Mouse (Mus musculus): ENCODE measurements around the gene Dcun1d5.
"Not testable (repeated sequence)": the region's sequence is repeated elsewhere in the genome, so short reads cannot be mapped to it uniquely, and the experiment has no call there.

The Dcun1d5 gene

GRCm38 (mm10) chr9:7184172-7184896, at the start of gene Dcun1d5, which contains the start of gene Dync2h1:
TSS of gene Dcun1d5 (plus strand) at chr9:7184520.
TSS of gene Dync2h1 (minus strand) at chr9:7184446.
- DNase-seq, result peak; percentile 95

DNA sequence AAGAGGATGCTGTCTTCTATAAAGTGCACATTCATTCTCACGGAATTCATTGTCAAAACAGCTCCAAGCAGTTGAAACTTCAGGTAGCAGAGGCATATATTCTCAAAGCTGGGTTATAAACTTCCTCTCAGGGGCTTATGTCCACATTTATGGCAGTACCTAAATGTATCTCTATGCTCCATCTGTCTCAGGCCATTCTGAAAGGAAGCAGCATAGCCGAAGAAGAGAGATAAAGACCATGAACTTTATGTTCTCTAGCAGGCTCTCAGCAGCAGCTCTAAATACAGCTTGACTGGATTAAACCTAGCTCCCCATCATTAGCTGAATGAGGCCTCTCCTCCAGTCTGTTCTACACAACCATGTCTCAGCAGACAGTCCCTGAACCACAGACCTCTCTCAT, 29.9 kb upstream of the Dcun1d5 start:
- no peak for DNase-seq

DNA sequence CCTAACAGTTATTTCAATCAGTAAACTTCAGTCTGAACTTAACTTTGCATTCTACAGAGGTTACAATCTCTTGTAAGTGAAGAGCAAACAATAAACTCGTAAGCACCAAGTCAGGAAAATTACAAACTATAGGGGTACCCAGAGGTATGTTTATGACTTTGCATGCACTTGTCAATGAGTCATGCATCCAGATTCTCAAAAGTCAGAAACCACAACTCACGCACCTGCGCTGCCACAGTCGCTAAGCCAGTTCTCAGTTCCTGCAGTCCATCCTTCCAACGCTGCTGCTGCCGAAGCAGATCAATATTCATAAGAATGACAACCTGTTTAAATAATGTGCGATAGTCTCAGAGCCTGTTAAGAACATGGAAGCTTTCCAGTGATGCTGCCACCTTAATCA, 25.7 kb upstream of the Dcun1d5 start:
- DNase-seq, result no peak

DNA sequence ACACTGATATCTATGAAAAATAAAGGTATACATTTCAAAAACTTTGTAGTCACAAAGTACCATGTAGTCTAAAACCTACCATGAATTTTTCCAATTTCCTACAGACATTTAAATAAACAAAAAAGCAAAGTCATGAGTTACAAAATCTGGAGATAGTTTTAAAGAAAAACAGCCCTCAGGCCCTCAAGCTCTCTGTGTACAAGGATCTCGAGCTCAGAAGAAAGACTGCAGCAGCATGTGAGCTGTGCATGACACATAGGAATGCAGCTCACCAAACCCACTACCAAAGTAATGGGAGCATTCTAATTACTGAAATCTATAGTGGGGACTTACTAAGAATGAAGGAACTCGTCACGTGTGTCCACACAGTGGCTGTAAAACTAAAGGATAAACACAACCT, 24.6 kb upstream of the Dcun1d5 start:
- DNase-seq, result no peak

DNA sequence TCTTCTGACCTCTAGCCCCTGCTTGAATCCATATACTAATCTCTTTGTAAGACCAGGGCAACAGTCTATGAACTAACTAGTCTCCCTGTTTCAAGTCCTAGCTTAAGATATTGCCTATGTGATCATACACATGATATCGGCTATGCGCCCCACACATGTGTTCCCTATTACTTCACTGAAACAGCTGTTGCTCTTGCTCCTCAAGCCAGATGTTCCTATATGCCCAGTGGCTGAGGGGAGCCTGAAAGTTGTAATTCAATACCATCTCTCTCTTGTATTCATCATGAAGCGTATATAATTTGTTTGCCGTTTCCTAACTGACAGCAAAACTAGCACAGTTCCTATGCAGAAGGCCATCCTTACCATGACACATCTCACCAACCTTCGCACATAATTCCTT, 23.6 kb upstream of the Dcun1d5 start:
- DNase-seq, result peak; percentile 16

DNA sequence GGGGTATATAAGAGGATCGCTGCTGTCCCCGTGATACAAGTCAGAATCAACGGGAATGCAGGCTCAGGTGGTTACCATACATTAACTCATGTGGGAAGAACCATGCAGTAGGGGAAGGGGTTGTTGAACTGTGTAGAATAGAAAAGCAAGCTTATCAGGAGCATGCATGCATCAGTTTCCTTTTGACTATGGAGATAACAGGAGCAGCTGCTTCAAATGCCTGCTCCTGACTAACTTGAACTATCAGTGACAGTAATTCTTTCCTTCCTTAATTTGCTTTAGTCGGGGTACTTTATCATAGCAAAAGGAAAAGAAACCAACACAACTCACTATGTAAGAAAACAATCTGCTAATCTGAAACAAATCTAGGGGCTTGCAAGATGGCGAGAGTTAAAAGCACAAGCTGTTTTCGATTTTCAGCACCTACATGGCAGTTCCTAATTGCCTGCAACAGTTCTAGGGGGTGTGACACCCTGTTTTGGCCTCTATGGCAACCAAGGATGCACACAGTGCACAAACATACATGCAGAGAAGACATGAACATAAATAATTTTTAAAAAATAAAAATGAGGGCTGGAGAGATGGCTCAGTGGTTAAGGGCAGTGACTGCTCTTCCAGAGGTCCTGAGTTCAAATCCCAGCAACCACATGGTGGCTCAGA, 16.9 kb upstream of the Dcun1d5 start:
- DNase-seq, result no peak

GRCm38 (mm10) chr9:7173756-7174155, 10.6 kb upstream of the Dcun1d5 start:
- no peak for DNase-seq

GRCm38 (mm10) chr9:7176618-7177610, 7.4 kb upstream of the Dcun1d5 start:
- peak; percentile 95 for DNase-seq

DNA sequence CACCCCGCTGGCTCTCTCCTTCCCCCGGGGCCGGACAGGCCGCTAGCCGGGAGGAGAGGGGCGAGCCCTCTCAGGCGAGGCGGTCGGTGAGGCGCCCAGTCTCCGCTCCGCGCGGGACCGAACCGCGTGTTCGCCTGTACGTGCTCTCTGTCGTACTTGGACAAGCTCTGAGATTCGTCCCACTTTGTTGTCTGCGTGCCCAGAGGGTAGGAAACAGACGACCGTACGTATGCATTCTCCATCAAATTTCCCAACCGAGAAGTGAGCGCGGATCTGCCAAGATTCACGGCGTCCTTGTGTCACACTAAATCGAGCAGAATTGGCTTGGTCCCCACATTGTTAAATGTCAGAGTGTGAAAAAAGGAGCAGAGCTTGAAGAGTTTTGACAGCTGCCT, 574 bp downstream of the Dcun1d5 start:
- DNase-seq, result peak; percentile 42

GRCm38 (mm10) chr9:7190694-7191093, 6.4 kb downstream of the Dcun1d5 start:
- DNase-seq, result not testable (repeated sequence)

GRCm38 (mm10) chr9:7216240-7216639, 31.9 kb downstream of the Dcun1d5 start:
- peak; percentile 17 for DNase-seq

DNA sequence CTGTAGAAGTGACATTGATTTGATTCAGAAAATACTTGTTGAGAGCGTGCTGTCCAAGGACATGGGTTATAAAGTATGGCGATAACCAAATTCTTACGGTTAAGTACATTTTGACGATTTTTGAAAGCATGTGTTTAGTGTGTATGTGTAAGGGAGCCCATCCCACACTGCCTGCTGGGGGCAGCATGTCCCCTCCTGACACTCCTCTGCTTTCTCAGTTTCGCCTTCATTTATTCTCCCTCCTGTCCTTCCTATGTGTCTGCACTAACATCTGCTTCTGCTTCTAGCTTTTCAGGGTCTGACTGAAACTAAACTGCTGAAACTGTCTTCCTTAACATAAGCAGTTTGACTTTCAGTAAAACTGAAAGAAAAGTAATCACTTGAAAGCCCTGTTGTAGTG, 36.7 kb downstream of the Dcun1d5 start:
- DNase-seq, result no peak

GRCm38 (mm10) chr9:7221460-7221859, 37.1 kb downstream of the Dcun1d5 start:
- no peak for DNase-seq

GRCm38 (mm10) chr9:7238619-7239018, 54.3 kb downstream of the Dcun1d5 start:
- DNase-seq, result no peak

DNA sequence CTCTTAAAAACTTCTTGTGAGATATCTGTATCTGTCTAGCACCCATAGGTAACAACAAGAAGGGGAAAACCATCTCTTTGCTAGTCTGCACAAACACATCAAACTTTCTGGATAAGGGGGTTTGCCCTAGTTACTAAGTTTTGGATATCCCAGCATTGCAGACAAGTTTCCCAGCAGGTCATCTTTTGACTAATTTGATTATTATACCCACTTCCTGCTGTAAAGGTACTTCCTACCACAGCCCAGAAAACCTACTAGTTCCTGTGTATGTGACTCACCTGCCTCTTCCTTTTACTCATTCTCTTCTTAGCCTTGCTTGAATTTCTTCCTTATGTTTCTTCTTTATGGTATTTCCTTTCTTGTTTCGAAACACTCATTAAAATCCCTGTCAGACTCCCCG, 55.6 kb downstream of the Dcun1d5 start:
- no peak for DNase-seq

DNA sequence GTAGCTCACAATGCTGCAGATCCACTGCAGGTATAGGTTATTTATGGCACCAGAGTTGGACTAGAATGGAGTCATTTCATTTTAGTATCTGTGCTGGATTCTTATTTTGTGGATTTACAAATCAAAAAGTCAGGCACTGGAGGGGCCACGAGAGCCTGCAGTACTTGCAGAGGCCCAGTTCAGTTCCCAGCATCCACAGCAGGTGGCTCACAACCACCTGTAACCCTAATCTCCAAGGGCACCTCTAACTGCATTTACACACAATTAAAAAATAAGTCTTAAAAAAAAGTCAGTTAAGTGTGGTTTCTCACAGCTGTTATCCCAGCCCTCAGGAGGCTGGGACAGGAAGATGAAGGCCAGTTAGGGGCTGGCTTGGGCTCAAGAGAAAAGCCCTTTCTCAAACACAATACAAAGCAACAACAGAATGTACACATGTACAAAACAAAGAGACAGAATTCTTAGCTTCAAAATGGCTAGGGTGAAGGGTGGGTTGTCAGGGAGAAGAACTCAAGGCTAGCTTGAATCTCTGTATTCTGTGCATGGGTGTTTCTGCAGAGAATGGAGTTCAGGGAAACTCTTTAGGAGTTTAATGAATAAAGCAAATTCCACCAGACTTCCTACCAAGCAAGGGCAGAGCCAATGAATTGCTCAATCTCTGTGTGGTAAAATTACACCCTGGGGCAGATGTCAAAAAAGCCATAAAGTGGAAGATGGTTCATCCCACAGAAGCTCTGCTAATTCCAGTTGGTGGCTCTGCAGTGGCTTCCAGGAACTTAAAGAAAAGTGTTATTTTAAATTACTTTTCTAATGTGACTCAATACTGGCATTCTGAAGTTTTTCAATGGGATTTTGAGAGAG, 68.7 kb downstream of the Dcun1d5 start:
- DNase-seq, result peak; percentile 4
